Mouse (Mus musculus): ENCODE results near the gene Fbxl17. TPM values are rescaled to one million over a fixed set of nuclear protein-coding genes. Genes with fewer than 3 reads are reported as not detected.

Fbxl17 gene
- total RNA-seq, 2 experiments from 2014 or later = 28.5 to 29.5 TPM

DNA sequence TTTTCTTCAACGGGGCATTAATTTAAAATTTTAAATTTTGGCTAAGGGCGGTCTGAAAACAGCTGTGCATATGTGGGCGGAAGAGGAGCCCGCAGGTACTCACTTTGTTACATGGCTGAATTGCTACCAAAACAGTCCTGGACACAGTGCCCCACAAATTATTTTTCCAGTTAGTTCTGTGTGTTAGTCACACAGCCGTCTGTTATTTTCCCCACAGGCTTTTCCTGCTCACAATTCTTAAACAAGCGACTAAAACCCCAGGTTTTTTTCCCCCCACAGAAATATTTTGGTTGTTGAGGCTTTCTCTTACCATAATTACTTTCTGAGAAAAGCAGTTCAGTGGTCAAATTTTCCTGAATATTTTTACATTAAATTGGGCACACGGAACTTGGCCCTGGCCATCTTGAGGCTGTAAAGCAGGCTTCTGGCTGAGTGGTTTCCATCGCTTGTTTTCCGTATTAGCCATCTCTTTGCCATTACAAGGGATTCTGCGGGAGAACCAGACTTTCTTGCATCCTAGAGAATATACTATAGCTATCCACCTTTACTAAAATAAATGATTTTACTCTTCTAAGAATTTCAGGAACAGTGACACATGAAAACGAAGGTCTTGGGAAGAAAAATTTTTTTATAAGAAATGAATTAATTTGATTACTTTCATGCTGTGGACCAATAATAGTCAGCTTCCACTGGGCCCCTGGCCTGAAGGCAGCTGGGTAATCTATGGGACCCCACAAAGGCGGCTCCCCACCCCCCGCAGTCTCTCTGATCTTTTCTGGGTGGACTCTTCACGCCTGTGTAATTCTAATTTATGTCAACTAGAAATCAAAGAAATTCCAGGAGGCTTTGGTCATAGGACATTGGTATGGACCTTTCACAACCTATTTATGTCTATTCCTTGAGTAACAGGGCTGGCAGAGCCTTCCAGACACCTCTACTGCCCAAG lies 424.5 kb downstream of the Fbxl17 start:
- intact Hi-C loops (cut with DNase I) = no loop called here
- DNase-seq = no peak

DNA sequence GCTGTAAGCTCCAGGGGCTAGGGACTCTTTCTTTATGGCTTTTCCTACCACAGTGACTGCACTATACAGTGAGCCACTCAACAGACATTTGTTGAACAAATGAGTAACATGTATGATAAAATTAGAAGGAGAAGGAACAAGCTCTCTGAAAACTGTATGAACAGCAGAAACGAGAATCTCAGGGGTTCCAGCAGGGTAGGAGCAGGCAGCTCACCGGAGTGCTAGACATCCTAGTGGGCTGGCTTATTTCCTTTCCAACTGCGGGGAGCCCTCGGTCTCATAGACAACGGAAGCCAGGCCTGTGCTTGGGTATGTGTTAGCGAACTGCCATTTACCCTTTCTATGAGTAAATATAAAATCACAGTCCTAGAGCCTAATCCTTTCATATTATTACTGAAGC lies 426.5 kb downstream of the Fbxl17 start:
- intact Hi-C loops (cut with DNase I) = no loop called here

DNA sequence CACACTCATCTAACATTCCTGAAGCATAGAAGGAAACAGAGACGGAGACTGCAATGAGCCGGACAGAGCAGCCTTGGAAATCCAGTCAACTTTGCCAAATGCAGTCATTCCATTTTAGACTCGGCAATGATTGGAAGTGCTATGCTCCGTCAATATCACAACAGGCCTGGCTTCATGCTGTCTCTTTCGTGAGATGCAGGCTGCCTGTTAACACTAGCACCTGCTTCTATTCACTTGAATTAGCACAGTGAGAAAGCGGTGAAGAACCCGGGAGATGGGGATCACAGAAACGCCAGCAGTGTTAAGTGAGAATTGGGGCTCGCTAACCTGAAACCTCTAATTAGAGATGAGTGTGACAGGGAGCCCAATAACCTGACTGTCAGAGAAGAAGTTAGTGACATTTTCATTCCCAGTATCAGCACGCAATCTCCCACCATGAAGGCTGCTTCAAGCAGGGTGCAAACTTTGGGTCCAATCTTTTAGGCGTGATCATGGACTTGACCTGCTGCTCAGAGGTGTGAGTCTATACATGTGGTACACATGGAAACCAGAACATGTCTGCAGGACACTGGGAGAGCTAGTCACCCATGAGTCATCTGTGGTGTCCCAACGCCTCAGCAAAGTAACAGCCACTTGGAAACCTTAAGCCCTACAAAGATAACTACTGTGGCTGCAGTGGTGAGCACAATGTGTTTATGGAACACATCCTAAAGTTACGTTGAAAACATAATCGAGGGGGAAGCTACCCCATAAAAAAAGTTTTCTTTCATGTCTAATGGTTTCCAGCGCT lies 428.5 kb downstream of the Fbxl17 start:
- DNase-seq = no peak
- intact Hi-C loops (cut with DNase I) = no loop called here

More for the DNA sequence above, 426.5 kb downstream of the Fbxl17 start:
- no peak for DNase-seq

DNA sequence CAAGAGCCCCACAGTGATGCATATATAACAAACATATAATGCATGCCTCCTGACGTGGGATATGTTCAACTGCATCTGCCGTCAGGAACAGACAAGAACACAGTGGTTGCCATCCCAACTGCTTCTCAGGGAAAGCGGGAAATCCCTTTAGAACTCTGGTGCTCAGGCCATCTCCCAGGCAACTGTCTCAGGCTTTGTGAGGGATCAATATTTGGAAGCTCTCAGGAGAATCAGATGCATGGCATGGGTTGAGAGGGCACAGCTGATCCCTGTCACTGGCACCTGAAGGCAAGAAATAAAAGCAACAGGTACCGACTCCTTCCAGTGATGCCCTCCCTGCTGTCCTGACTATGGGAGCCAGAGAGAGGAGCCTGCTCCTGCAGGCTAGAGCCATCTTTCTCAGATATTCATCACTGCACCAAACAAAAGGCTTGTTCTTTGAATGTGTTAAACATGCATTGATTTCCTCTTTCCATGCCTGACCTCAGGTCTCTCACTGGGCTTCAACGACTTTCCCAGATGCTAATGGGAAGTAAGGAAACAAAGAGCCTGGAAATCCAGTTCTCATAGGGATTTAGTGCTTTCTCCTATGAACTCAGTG lies 429.6 kb downstream of the Fbxl17 start:
- intact Hi-C loops (cut with DNase I) = no loop called here
- DNase-seq = no peak

DNA sequence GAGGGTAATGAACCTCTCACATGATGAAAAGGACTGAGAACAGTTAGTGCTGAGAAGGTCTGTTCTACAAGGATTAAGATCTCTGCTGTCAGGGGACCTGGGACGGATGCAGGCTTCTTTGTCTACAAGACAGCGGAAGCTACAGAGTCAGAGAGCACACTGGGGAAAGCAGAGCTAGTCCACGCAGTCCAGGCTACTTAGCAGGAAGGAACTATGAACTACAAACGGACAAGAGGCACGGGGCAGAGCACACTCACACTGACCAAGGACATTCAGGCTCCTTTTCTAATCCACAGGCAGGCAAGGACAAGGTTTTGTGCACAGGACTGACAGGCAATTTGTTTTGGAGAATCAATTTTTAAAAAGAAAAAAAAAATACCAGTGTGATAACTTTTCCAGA lies 437.0 kb downstream of the Fbxl17 start:
- no peak for DNase-seq
- intact Hi-C loops (cut with DNase I) = no loop called here

DNA sequence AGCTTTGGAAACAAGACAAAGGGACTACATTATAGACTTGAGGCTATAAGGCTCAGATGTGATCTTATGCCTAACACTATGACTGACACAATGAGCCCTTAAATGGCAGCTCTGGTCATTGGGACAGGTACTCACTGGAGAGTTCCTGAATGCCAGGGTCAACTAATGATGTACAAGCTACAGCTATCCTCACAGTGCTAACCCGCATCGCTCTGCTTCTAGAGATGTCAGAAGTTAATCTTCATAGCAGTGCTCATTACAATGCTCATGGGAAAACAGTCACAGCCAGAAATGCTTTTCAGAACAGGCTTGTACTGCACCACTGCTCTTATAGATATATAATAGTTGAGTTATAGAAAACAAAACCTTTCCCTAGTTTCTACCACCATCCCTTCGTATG lies 438.0 kb downstream of the Fbxl17 start:
- DNase-seq = no peak
- intact Hi-C loops (cut with DNase I) = no loop called here

DNA sequence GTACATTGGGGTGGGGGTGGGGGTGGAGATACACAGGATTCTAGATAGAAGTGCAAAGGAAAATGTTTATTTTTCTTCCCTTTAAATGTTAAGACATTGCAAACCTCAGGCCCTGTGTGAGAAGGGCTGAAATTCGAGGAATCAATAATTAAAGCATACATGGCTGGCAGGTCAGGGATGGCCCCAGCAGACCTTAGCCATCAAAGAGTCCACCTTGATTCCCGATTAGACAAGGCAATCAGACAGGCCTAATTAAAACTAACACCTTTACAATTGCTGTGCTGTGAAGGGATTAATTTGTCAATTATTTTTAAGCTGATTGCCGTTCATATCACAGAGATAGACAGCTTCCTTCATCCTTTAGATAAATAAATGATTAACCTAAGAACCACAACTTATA lies 439.0 kb downstream of the Fbxl17 start:
- intact Hi-C loops (cut with DNase I) = no loop called here
- DNase-seq = no peak

DNA sequence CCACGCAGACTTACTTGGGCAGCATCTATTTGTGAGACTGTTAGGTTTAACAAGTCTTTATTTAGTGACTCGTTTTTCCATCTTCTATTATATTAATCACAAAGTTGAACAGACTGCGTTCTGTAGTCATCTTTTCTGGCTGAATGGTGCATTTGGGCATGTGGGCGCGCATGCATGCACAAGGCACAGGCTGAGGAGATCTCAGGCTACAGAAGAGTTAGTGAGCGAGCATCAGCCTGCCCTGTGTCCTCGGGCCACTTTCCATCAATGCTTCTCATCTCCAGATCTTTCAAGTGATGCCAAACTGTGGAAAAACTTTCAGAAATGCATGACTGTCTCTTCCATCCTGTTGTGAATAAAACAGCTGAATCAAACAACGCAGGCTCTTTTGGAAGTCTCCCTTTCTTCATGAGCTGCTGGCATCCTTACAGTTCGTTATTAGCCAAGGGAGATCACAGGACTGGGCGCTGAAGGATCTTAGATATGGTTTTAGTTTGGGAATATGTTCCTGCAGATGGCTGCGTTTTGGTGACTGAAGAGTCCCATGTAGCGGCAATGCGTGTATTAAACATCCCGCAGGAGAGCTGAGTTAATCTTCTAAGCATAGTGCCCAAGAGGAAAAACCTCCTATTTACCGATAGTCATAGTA lies 442.0 kb downstream of the Fbxl17 start:
- DNase-seq = no peak
- intact Hi-C loops (cut with DNase I) = no loop called here

DNA sequence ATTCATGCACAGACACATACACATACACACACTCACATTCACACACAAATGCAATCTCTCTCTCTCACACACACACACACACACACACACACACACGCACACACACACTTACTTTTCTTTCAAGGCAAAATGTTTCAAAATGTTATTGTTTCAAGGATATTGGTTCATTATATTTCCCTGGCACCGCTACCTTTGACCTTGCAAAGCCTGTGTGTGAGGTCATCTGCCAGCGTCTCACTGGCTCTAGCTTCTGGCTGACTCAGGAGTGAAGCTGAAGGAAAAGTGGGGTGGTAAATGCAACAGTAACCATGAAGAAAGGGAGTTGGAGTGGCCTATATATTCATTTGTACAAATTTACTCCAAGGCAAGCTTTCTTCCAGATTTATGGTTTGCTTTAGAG lies 442.8 kb downstream of the Fbxl17 start:
- no peak for DNase-seq
- intact Hi-C loops (cut with DNase I) = no loop called here

DNA sequence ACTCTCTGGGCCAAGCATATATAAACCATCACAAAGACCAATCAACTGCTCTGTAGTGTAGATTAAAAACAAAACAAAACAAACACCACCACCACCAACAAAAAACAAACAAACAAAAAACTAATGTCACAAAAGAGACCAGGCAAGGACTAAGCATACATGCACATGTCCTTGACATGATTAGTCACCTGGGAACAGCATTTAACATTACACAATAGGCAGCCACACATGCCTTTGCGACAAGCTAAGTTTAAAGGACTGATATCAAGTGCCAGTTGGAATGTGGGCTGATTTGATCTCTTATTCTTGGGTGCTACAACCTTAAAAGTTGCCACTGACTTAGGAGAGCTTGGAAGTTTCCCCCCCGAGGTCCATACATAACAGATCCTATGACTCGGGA lies 446.5 kb downstream of the Fbxl17 start:
- intact Hi-C loops (cut with DNase I) = no loop called here
- DNase-seq = no peak

DNA sequence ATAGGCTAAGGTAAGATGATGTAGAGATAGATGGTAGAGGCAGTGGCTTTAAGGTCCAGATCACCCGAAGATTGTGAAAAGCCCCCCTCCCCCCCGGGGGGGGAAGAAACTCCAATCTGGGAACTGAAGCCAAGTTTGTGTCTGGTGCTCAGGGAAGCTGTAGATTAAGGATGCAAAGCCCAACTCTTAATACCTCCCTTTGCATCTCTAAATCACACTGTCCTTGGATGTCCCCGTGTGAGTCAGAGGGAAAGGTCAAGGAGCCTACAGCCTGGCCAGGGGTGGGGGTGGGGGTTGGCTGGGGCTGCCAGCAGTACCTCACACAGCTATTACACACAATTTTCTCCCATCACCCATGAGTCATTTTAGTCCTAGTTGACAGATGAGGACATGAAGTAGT lies 453.4 kb downstream of the Fbxl17 start:
- DNase-seq = no peak
- intact Hi-C loops (cut with DNase I) = no loop called here

DNA sequence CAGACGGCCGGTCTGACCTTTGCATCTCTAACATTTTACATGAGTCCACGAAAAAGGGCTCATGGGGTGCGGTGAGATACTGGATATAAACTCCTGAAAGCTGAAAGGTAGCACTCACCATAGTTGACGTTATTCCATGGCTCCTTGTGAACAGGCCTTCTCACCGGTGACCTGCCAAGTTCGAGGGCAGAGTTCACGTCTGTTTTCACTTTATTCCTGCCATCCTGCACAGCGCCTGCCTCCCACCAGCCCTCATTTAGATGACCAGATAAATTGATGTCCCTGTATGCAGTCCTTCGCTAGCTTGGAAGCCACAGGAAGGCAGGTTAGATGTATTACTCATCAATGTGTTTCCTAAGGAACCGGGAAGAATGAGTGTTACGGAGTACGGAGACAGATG lies 454.5 kb downstream of the Fbxl17 start:
- intact Hi-C loops (cut with DNase I) = no loop called here
- DNase-seq = no peak

DNA sequence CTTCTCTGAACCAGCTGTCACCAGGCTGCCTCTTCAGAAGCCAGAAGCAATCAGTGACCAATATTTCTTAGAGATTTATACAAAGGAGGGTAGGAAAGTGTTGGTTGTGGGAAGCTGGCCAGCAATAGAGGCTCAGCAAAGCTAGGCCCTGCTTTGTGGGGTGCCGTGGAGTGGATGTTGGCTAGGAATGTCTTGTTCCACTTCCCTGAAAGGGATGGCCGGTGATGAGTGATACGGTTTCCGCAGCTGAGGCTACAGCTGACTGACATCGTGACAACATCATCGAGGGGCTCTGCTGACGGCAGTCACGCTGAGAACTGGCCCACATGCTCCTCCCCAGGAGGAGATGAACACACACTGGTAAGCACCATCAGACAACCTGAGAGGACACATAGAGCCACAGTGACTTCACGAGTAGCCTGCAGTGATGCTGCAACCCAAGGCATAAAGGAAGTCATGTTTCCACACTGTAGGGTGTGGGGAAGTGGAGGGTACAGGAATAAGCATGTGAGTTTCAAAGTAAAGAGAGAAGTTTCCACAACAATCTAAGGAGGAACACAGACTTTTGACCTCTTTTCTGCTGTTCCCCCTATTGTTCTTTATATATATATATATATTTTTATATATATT lies 456.7 kb downstream of the Fbxl17 start:
- DNase-seq = no peak
- intact Hi-C loops (cut with DNase I) = no loop called here

DNA sequence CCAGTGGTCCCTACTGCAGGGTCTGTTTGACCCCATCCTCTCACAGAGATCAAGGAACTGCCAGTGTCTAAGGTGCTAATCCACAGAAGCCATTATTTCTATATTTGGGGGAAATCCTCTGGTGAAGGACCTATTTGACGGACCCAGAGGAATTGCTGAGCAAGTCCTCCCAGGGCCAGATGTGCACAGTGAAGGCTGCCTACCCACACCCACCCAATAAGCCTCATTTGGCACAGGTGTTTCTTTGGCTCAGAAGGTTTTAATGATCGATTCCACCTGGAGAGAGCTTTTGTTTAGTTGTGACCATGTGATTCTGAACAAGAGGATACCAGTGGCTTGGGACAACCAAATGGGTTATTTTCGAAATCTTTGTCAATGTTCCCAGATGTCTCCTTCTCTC lies 462.3 kb downstream of the Fbxl17 start:
- intact Hi-C loops (cut with DNase I) = no loop called here
- no peak for DNase-seq

DNA sequence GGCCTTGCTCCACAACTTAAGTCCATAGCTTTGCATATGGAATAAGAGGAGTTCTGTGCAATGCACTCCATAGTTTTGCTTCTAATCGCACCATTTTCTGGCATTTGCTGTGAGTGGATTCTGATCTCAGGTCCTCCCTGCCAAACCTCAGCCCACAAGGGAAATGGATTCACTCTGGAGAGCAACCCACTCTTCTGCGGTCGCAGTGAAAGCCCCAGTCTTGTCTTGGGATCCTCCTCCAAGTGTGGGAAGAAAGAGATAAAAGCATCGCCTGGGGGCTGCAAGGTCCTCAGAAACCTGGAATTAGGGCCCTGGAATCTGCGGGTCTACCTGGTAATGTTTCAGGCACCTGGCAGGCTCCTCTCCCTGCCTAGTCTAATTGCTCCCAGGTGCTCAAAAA lies 466.7 kb downstream of the Fbxl17 start:
- no peak for DNase-seq
- intact Hi-C loops (cut with DNase I) = no loop called here

DNA sequence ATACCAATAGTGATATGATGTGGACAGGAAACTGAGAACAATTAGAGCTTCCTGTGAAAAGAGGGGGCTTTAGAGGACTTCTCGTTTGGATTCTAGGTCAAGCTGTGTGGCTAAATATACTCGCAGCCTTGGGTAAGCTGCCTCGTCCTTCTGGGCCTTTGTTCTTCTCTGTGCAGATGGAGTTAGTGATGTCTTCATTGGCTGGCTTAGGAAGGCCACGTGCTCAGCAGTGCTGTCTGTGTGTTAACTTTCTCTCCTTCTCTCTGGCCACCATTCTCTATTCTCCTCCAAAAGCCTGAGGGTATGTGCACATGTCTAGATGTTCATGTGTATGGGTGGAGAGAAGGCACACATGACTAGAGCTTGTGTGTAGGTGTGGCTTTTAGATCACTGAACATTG lies 470.7 kb downstream of the Fbxl17 start:
- no peak for DNase-seq
- intact Hi-C loops (cut with DNase I) = no loop called here

DNA sequence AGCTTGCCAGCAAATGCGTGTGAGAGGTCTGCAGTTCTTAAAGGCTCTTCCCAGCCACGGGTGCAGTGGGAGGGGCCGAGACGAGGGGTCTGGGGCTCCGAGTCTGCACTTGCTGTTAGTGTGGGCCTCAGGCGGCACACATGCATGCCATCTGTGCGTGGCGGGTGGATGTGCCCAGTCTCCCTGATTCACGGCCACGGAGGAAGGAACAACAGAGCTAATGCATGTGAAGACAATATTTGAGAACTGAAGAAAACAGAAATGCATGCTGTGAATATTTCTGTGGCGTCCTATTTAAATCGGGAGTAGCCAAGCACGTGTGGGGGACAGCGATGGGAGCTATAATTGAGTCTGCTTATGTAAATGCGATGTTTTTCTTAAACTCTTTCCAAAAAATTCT lies 474.6 kb downstream of the Fbxl17 start:
- no peak for DNase-seq
- intact Hi-C loops (cut with DNase I) = no loop called here

DNA sequence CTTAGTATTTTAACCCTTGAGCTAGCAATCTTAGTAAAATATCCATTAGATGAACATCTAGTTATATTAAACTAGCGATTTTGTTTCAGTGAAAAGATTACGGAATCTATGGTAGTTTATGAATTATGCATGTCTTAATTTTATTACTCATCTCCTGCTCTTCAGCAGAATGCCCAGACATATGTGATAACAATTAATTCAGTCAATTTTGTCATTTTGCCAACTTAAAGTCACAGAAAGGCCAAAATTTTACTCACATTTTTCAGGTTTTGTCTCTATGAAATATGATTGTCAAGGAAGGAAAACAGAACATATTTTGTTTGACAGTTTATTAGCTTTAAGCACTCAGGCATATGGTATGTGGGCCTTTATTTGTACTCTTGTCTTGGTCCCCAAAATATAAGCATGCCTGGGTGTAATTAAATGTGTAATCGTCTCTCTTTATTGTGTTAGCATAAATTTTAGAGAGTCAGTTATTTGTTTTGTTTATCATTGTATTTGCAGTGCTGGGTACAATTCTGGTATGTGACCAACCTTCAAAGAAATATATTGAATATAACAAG lies 482.1 kb downstream of the Fbxl17 start:
- intact Hi-C loops (cut with DNase I) = no loop called here
- DNase-seq = no peak

DNA sequence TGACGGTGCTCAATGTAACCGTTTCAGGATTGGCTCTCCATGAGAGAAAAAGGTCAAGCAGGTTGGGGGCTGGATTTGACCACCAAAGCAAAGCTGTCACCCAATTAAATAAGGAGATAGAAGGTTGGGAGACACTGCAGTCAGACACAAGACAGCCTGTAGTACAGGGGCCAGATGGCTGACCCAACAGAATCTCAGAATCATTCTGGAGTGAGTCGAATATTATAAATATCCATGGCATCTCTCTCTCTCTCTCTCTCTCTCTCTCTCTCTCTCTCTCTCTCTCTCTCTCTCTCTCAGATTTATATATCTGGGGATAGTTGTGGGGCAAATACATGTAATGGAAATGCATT lies 487.3 kb downstream of the Fbxl17 start:
- intact Hi-C loops (cut with DNase I) = no loop called here
- DNase-seq = no peak

DNA sequence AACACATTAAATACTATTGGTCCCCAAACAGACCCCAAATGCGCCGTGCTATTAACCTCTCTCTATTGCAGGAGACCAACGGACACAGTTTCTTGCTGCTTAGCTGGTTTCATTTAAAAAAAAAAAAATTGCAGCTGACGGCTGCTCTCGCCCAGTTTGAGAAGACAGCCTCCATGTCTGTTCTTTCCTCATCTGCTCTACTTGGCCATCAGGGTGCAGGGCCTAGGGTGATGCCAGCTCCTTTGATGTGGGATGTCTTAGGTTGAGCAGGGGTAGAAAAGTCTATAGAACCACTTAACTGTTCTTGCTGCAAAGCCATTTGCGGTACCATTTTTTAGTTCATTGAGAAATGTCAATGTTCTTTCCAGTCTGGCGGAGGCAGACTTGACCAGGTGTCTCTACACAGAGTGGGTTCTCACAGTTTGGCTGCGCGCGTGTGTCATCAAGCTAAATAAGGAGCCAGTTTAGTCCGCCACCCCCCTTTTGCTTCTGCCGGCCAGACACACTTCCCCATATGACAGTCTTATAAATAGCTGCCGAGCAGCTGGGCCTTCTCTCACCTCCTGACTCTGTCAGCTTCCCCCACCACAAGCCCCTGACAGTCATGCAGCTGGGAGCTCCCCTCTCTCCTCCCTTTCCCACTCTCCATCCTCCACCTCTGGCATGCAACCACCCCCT lies 487.8 kb downstream of the Fbxl17 start:
- intact Hi-C loops (cut with DNase I) = no loop called here
- DNase-seq = peak; percentile 34 to 55
